Mouse (Mus musculus) myocyte (in vitro differentiated cells): ENCODE results near the gene Dnaja4. TPM values are rescaled to one million over a fixed set of nuclear protein-coding genes. Genes with fewer than 3 reads are reported as not detected.
"Not testable (repeated sequence)": the region's sequence is repeated elsewhere in the genome, so short reads cannot be mapped to it uniquely, and the experiment has no call there.

Experiments
- H3K27me3 ChIP-seq: one replicate; pipeline ENCODE4 v1.6.1; 2011; ENCODE audit not compliant: control insufficient read depth, insufficient read depth, insufficient read length
- H3K36me3 ChIP-seq: one replicate; pipeline ENCODE4 v1.6.1; 2011; ENCODE audit not compliant: control insufficient read depth, insufficient read depth
- H3K4me2 ChIP-seq: one replicate; pipeline ENCODE4 v1.6.1; 2011; ENCODE audit warnings: low read depth, control low read depth
- H3K4me3 ChIP-seq: one replicate; pipeline ENCODE4 v1.5.1; 2011; ENCODE audit warnings: mild to moderate bottlenecking, control low read depth, moderate library complexity
- H3K79me2 ChIP-seq: one replicate; pipeline ENCODE4 v1.6.1; 2011; ENCODE audit not compliant: control insufficient read depth, insufficient read depth
- H3ac ChIP-seq: one replicate; pipeline ENCODE4 v1.6.1; 2011; ENCODE audit not compliant: control insufficient read depth, insufficient read length
- CEBPB ChIP-seq: IDR thresholded peaks from 2 replicates; pipeline ENCODE4 v1.6.1; 2011; ENCODE audit warnings: mild to moderate bottlenecking, moderate library complexity; ENCODE audit not compliant: poor library complexity, insufficient read depth, severe bottlenecking
- E2F4 ChIP-seq: IDR thresholded peaks from one replicate; pipeline ENCODE4 v1.6.1; 2011; ENCODE audit warnings: mild to moderate bottlenecking, control low read depth, moderate library complexity; ENCODE audit not compliant: insufficient read depth
- MAX ChIP-seq: IDR thresholded peaks from one replicate; pipeline ENCODE4 v1.6.1; 2011; ENCODE audit warnings: low read depth, mild to moderate bottlenecking, control low read depth
- MYOD1 ChIP-seq, 3 experiments: IDR thresholded peaks; one replicate each; pipeline ENCODE4 v1.6.1; 2011; ENCODE audit warnings: control low read depth in 2 of 3, low read depth in 2 of 3, mild to moderate bottlenecking in 2 of 3, moderate library complexity in 1 of 3; ENCODE audit not compliant: insufficient read length in 2 of 3, control insufficient read depth in 1 of 3
- MYOG ChIP-seq, 3 experiments: IDR thresholded peaks; one replicate each; pipeline ENCODE4 v1.6.1; 2011; ENCODE audit warnings: control low read depth in 2 of 3, low read depth in 2 of 3, mild to moderate bottlenecking in 2 of 3; ENCODE audit not compliant: insufficient read length in 2 of 3, control insufficient read depth in 1 of 3, insufficient read depth in 1 of 3
- POLR2A ChIP-seq: IDR thresholded peaks from one replicate; pipeline ENCODE4 v1.6.1; 2011; ENCODE audit warnings: low read depth, mild to moderate bottlenecking, control low read depth, moderate library complexity; ENCODE audit not compliant: insufficient read length
- POLR2AphosphoS2 ChIP-seq: IDR thresholded peaks from one replicate; pipeline ENCODE4 v1.6.1; 2011; ENCODE audit warnings: low read depth, control low read depth; ENCODE audit not compliant: insufficient read length
- REST ChIP-seq: IDR thresholded peaks from one replicate; pipeline ENCODE4 v1.6.1; 2011; ENCODE audit warnings: mild to moderate bottlenecking, control low read depth, moderate library complexity; ENCODE audit not compliant: insufficient read depth, insufficient read length
- SRF ChIP-seq: IDR thresholded peaks from one replicate; pipeline ENCODE4 v1.6.1; 2011; ENCODE audit warnings: low read depth; ENCODE audit not compliant: control insufficient read depth, insufficient read length
- TCF12 ChIP-seq: IDR thresholded peaks from one replicate; pipeline ENCODE4 v1.6.1; 2011; ENCODE audit warnings: mild to moderate bottlenecking, control low read depth; ENCODE audit not compliant: poor library complexity, insufficient read depth, severe bottlenecking
- TCF3 ChIP-seq: IDR thresholded peaks from one replicate; pipeline ENCODE4 v1.6.1; 2011; ENCODE audit warnings: low read depth, control low read depth; ENCODE audit not compliant: insufficient read length
- USF1 ChIP-seq: IDR thresholded peaks from one replicate; pipeline ENCODE4 v1.6.1; 2011; ENCODE audit warnings: low read depth, mild to moderate bottlenecking, control low read depth, moderate library complexity
- polyA plus RNA-seq: library from polyadenylated mRNA; unstranded; fragments of >200 nt; fragmentation: generic; extraction: Trizol; gene quantifications from one replicate; pipeline ENCODE4 v1.2.1, GENCODE M21; 2012; ENCODE audit warnings: missing spikeins

Dnaja4 gene
- polyA plus RNA-seq, 1 experiment = 11.7 TPM

GRCm38 (mm10) chr9:54683814-54684605 is 14.7 kb upstream of the Dnaja4 start:
- Histone ChIP-seq H3K36me3 (no peaks in the 10 kb centered on the region), H3K27me3 (peaks cover under 1% of the 10 kb centered on the region), H3K79me2 (no peaks in the 10 kb centered on the region), H3ac (no peak overlapping the region), H3K4me3 (no peak overlapping the region), H3K4me2 (no peak overlapping the region)
- TF ChIP-seq E2F4 (no peak), MAX (no peak), POLR2AphosphoS2 (no peak), MYOG (IDR thresholded peaks at IDR 0.05; ENCODE audit: control insufficient read depth in 1 of 3, insufficient read depth in 1 of 3, insufficient read length in 2 of 3, low read depth in 2 of 3) (no peak), CEBPB (no peak), MYOD1 (IDR thresholded peaks at IDR 0.05; ENCODE audit: control insufficient read depth in 1 of 3, insufficient read length in 2 of 3, low read depth in 2 of 3) (no peak), TCF3 (no peak), REST (no peak), USF1 (no peak), TCF12 (no peak), POLR2A (no peak), SRF (no peak)

- no peak overlapping the region for H3ac ChIP-seq
- H3K4me3 ChIP-seq = no peak overlapping the region
- H3K27me3 ChIP-seq = peaks cover 15% of the 10 kb centered on the region
- no peaks in the 10 kb centered on the region for H3K36me3 ChIP-seq
- TF ChIP-seq CEBPB = no peak
- no peak for TF ChIP-seq POLR2A
- TF ChIP-seq REST = no peak
- TF ChIP-seq USF1 = no peak
- no peak for TF ChIP-seq SRF
- no peak for TF ChIP-seq E2F4
- TF ChIP-seq MYOD1 (IDR thresholded peaks at IDR 0.05; ENCODE audit: control insufficient read depth in 1 of 3, insufficient read length in 2 of 3, low read depth in 2 of 3) = no peak
- no peak for TF ChIP-seq POLR2AphosphoS2
- TF ChIP-seq TCF3 = no peak
- TF ChIP-seq TCF12 = no peak
- TF ChIP-seq MYOG (IDR thresholded peaks at IDR 0.05; ENCODE audit: control insufficient read depth in 1 of 3, insufficient read depth in 1 of 3, insufficient read length in 2 of 3, low read depth in 2 of 3) = no peak
- no peak for TF ChIP-seq MAX
- H3K4me2 ChIP-seq = no peak overlapping the region
- no peaks in the 10 kb centered on the region for H3K79me2 ChIP-seq
Measured at GRCm38 (mm10) chr9:54687246-54688236, 11.1 kb upstream of the Dnaja4 start.

GRCm38 (mm10) chr9:54689446-54689845 is 9.2 kb upstream of the Dnaja4 start:
- H3K27me3 ChIP-seq = peaks cover 15% of the 10 kb centered on the region
- no peak overlapping the region for H3ac ChIP-seq
- no peak overlapping the region for H3K4me3 ChIP-seq
- no peaks in the 10 kb centered on the region for H3K36me3 ChIP-seq
- TF ChIP-seq REST (no peak), TCF3 (no peak), SRF (no peak), MYOG (IDR thresholded peaks at IDR 0.05; ENCODE audit: control insufficient read depth in 1 of 3, insufficient read depth in 1 of 3, insufficient read length in 2 of 3, low read depth in 2 of 3) (no peak), USF1 (no peak), POLR2AphosphoS2 (no peak), MYOD1 (IDR thresholded peaks at IDR 0.05; ENCODE audit: control insufficient read depth in 1 of 3, insufficient read length in 2 of 3, low read depth in 2 of 3) (no peak), E2F4 (no peak), POLR2A (no peak), MAX (no peak), CEBPB (no peak)
- H3K4me2 ChIP-seq = no peak overlapping the region
- H3K79me2 ChIP-seq = no peaks in the 10 kb centered on the region

GRCm38 (mm10) chr9:54690697-54691096 is 8.0 kb upstream of the Dnaja4 start:
- not testable (repeated sequence) for H3K4me3 ChIP-seq, H3ac ChIP-seq, H3K79me2 ChIP-seq, H3K36me3 ChIP-seq, H3K4me2 ChIP-seq
- peaks cover 15% of the 10 kb centered on the region for H3K27me3 ChIP-seq

GRCm38 (mm10) chr9:54691241-54691805 is 7.3 kb upstream of the Dnaja4 start:
- not testable (repeated sequence) for H3K4me3 ChIP-seq, H3K4me2 ChIP-seq, H3K79me2 ChIP-seq, H3K36me3 ChIP-seq, H3ac ChIP-seq
- peaks cover 15% of the 10 kb centered on the region for H3K27me3 ChIP-seq
